Mouse (Mus musculus) midbrain, postnatal 0 days (tissue): ENCODE measurements at regions not wholly inside any gene's neighbourhood (a gene's known extent, or its start where the extent isn't known, plus 50 kb on each side); places are given as distances from the start of the nearest gene placed in this dataset.

ENCODE experiments used
- ATAC-seq: fragments of 200-750 bp; cut with Nextera tagmentation; 2 replicates; pipeline ENCODE4 v1.8.0; 2017; ENCODE audit warnings: moderate number of reproducible peaks, mild to moderate bottlenecking, moderate TSS enrichment, moderate library complexity; ENCODE audit not compliant: low FRiP score
- DNase-seq: peaks from one replicate; pipeline ENCODE4 v3.0.0-alpha.2; 2015; ENCODE audit warnings: low spot score
- H3K27ac ChIP-seq: fragments of 300-500 bp; sonication (generic); 2 replicates; pipeline ENCODE4 v1.5.1; 2014; ENCODE audit warnings: low read depth, mild to moderate bottlenecking, low read length, mixed read lengths
- H3K27me3 ChIP-seq: fragments of 300-500 bp; sonication (generic); 2 replicates; pipeline ENCODE4 v1.6.1; 2014; ENCODE audit warnings: low read length, control low read depth, mixed read lengths; ENCODE audit not compliant: insufficient read depth
- H3K36me3 ChIP-seq: fragments of 300-500 bp; sonication (generic); 2 replicates; pipeline ENCODE4 v1.6.1; 2014; ENCODE audit warnings: low read length, control low read depth, mixed read lengths; ENCODE audit not compliant: insufficient read depth
- H3K4me1 ChIP-seq: fragments of 300-500 bp; sonication (generic); 2 replicates; pipeline ENCODE4 v1.6.1; 2014; ENCODE audit warnings: mild to moderate bottlenecking, control low read depth, antibody characterized with exemption, low read length, mixed read lengths; ENCODE audit not compliant: insufficient read depth
- H3K4me2 ChIP-seq: fragments of 300-500 bp; sonication (generic); 2 replicates; pipeline ENCODE4 v1.6.1; 2014; ENCODE audit warnings: low read depth, mild to moderate bottlenecking, low read length, mixed read lengths; ENCODE audit not compliant: poor library complexity, severe bottlenecking
- H3K4me3 ChIP-seq: fragments of 300-500 bp; sonication (generic); 2 replicates; pipeline ENCODE4 v1.5.1; 2014; ENCODE audit warnings: low read depth, mild to moderate bottlenecking, low read length, moderate library complexity
- H3K9ac ChIP-seq: fragments of 300-500 bp; sonication (generic); replicated peaks from 2 replicates; pipeline ENCODE4 v1.6.1; 2014; ENCODE audit warnings: mild to moderate bottlenecking, low read length, moderate library complexity, mixed read lengths; ENCODE audit not compliant: poor library complexity, severe bottlenecking
- H3K9me3 ChIP-seq: fragments of 300-500 bp; sonication (generic); 2 replicates; pipeline ENCODE4 v1.6.1; 2016; ENCODE audit warnings: low read length, control low read depth
- CTCF ChIP-seq: IDR thresholded peaks from 2 replicates; pipeline ENCODE4 v1.5.1; 2016; ENCODE audit warnings: antibody characterized with exemption, mild to moderate bottlenecking
- WGBS: fragments of 180-500 bp; shearing (Covaris S2); extraction: QIAGEN DNeasy Blood & Tissue Kit; methylation state at CpG from one replicate; pipeline ENCODE4 v1.1.7; 2014; 5-methylcytosine and 5-hydroxymethylcytosine counted together

GRCm38 (mm10) chr10:20799792-20800191, 74.9 kb upstream of the Pde7b start:
- 61% methylated on average over 7 of the region's 7 CpGs for WGBS
- no peak for DNase-seq

GRCm38 (mm10) chr10:20798400-20798799, 73.5 kb upstream of the Pde7b start:
- Histone ChIP-seq H3K4me2 (no peak overlapping the region), H3K27ac (no peak overlapping the region), H3K9me3 (no peaks in the 10 kb centered on the region), H3K27me3 (no peaks in the 10 kb centered on the region), H3K9ac (no peak overlapping the region), H3K4me3 (no peak overlapping the region), H3K4me1 (no peaks in the 10 kb centered on the region), H3K36me3 (no peaks in the 10 kb centered on the region)
- no peak for TF ChIP-seq CTCF
- WGBS = 90% methylated on average over 2 of the region's 2 CpGs
- ATAC-seq = no peak
- DNase-seq = no peak

More at GRCm38 (mm10) chr10:20799792-20800191, 74.9 kb upstream of the Pde7b start:
- Histone ChIP-seq H3K9me3 (no peaks in the 10 kb centered on the region), H3K9ac (no peak overlapping the region), H3K36me3 (no peaks in the 10 kb centered on the region), H3K4me2 (no peak overlapping the region), H3K4me1 (no peaks in the 10 kb centered on the region), H3K4me3 (no peak overlapping the region), H3K27ac (no peak overlapping the region), H3K27me3 (no peaks in the 10 kb centered on the region)
- TF ChIP-seq CTCF = no peak
- ATAC-seq = no peak

GRCm38 (mm10) chr10:20793956-20794355, 69.1 kb upstream of the Pde7b start:
- Histone ChIP-seq H3K36me3 (no peaks in the 10 kb centered on the region), H3K9me3 (no peaks in the 10 kb centered on the region), H3K9ac (no peak overlapping the region), H3K4me1 (no peaks in the 10 kb centered on the region), H3K4me2 (no peak overlapping the region), H3K27me3 (no peaks in the 10 kb centered on the region), H3K27ac (no peak overlapping the region), H3K4me3 (no peak overlapping the region)
- TF ChIP-seq CTCF = no peak
- DNase-seq = no peak
- WGBS = 91% methylated on average over 6 of the region's 6 CpGs
- ATAC-seq = no peak

- no peak overlapping the region for H3K27ac ChIP-seq
- no peaks in the 10 kb centered on the region for H3K9me3 ChIP-seq
- TF ChIP-seq CTCF = no peak
- no peak overlapping the region for H3K9ac ChIP-seq
- H3K4me1 ChIP-seq = no peaks in the 10 kb centered on the region
- no peak overlapping the region for H3K4me2 ChIP-seq
- ATAC-seq = no peak
- no peak overlapping the region for H3K4me3 ChIP-seq
- H3K36me3 ChIP-seq = no peaks in the 10 kb centered on the region
- no peak for DNase-seq
- no peaks in the 10 kb centered on the region for H3K27me3 ChIP-seq
- WGBS = 94% methylated on average over 1 of the region's 1 CpGs
Measured at GRCm38 (mm10) chr10:20780946-20781345, 56.1 kb upstream of the Pde7b start.

GRCm38 (mm10) chr10:20776640-20777413, 51.9 kb upstream of the Pde7b start:
- H3K27me3 ChIP-seq = no peaks in the 10 kb centered on the region
- ATAC-seq (no peak), DNase-seq (peak; percentile 70)
- no peak for TF ChIP-seq CTCF
- H3K27ac ChIP-seq = no peak overlapping the region
- H3K9me3 ChIP-seq = no peaks in the 10 kb centered on the region
- no peak overlapping the region for H3K9ac ChIP-seq
- H3K4me3 ChIP-seq = no peak overlapping the region
- H3K36me3 ChIP-seq = no peaks in the 10 kb centered on the region
- no peak overlapping the region for H3K4me2 ChIP-seq
- WGBS = 61% methylated on average over 11 of the region's 11 CpGs
- H3K4me1 ChIP-seq = no peaks in the 10 kb centered on the region

- ATAC-seq (no peak), DNase-seq (no peak)
- 90% methylated on average over 3 of the region's 3 CpGs for WGBS
- Histone ChIP-seq H3K4me2 (no peak overlapping the region), H3K4me3 (no peak overlapping the region), H3K36me3 (no peaks in the 10 kb centered on the region), H3K9ac (no peak overlapping the region), H3K4me1 (no peaks in the 10 kb centered on the region), H3K27ac (no peak overlapping the region), H3K27me3 (no peaks in the 10 kb centered on the region), H3K9me3 (no peaks in the 10 kb centered on the region)
- TF ChIP-seq CTCF = no peak
Measured at GRCm38 (mm10) chr10:20775731-20776429, 51.0 kb upstream of the Pde7b start.
